Mouse (Mus musculus): ENCODE data around the gene Snx13. TPM values are rescaled to one million over a fixed set of nuclear protein-coding genes. Genes with fewer than 3 reads are reported as not detected.

Gene Snx13
- total RNA-seq, 2 experiments from 2014 or later = 57.3 to 61.4 TPM

DNA sequence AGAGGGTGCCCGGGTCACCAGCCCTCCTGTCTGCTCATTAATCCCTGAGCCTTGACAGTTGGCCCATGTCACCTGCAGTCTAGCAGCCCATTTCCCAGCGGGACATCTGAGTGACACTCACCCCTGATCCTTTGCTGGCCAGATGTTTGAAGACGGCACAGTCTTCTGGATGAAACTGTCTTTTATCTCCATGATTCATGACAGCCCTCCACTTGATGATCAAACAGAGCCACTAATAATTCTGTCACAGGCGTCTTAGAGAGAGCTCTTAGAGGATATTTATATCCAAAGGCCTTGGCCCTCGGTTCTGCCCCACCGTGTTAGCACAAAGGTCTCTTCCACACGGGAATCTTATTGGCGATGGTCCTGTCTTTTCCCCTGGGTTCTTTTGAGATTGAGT lies 129.0 kb downstream of the Snx13 start:
- intact Hi-C loops (cut with DNase I) = no loop called here
- no peak for DNase-seq (ENCODE audit: low spot score)

DNA sequence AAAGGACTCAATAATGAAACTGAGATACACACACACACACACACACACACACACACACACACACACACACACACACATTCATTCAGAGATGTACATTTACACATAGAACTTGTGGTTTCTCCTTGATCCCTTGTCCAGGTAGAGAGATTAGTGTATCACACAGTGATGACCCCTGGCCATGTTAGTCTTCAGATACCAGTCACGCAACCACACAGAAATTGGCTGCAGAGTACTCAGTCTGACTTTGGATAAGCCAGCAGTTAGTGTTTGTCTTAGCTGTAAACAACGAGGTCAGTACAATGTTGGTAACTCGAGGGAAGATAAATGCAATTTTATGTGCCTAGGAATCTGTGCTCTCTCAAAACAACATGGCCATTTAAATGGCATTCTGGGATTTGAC lies 129.6 kb downstream of the Snx13 start:
- no peak for DNase-seq (ENCODE audit: low spot score)
- intact Hi-C loops (cut with DNase I) = no loop called here

DNA sequence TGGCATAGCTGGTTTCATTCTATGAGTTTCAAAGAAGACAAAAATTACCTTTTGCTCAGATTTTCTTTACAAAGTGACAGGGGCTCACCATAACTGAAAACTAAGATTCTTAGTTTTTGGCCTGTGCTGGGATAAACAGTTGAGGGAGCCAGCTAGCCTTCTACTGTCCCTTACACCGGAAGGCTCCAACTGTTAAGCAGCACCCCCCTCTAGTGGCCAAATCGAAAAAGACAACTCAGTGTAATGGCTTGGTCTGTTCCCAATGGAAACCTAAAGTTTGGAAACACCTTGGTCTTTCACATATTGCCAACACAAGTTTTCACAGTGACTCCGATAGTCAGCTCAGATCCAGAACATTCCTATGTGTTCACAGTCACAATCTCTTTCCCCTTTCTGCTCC lies 135.7 kb downstream of the Snx13 start:
- intact Hi-C loops (cut with DNase I) = loop anchor here (1.0 to 10.0 kb wide), 4 partner anchors 278 to 1790 kb away; partner anchors contain the start of gene Efcab10
- DNase-seq (ENCODE audit: low spot score) = peak; percentile 17

DNA sequence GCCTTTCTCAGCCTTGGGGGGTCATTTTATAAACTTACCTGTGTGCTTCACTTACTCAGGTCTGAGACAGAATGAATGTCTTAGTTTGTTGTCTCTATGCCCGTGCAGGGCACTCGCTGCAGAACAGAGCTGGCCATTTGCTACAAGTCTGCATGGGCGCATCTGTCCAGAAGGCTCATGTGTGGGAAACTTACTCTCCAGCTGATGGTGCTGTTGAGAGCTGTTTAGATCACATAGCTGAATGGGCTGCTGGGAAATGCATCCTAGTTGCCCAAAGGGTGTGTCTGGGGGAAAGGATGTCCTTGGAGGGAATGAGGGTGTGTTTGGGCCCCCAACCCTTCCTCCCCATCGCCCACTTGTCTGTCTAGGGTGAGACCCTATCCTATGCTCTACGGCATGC lies 137.3 kb downstream of the Snx13 start:
- intact Hi-C loops (cut with DNase I) = loop anchor here (5.0 to 10.0 kb wide), 3 partner anchors 279 to 1792 kb away; partner anchors contain the start of gene Efcab10

DNA sequence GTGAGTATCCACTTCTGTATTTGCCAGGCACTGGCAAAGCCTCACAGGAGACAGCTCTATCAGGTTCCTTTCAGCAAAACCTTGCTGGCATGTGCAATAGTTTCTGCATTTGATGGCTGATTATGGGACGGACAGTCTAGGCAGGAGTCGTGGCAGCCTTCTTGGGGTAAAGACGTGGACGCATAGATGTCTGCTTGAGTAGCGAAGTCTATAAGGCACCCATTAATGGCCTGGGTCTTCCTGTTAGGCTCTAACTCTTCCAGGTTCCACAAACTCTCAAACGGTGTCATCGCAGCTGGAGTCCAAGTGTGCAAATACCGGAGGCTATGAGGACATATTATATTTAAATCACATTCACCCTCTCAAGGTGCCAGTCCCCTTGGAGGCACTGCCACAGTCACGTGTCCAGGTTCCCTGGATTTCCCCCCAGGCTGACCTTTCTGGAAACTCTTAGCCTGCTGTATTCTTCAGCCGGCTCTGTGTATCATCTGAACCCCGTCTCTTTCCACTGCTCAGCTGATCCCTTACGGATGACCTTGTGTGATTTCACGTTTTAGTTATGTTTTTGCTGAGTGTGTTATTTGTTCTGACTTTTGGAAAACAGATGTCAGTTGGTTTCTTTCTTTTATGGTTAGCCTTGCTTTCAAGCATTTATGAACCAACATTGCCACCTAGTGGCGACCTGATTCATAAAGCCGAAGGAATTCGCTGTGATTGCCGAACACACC lies 144.9 kb downstream of the Snx13 start:
- peak; percentile 16 for DNase-seq (ENCODE audit: low spot score)
- intact Hi-C loops (cut with DNase I) = loop anchor here (5.0 kb wide), 1 partner anchor 1805 kb away; no protein-coding TSS in a partner anchor

More for the DNA sequence above, 137.3 kb downstream of the Snx13 start:
- DNase-seq (ENCODE audit: low spot score) = no peak

DNA sequence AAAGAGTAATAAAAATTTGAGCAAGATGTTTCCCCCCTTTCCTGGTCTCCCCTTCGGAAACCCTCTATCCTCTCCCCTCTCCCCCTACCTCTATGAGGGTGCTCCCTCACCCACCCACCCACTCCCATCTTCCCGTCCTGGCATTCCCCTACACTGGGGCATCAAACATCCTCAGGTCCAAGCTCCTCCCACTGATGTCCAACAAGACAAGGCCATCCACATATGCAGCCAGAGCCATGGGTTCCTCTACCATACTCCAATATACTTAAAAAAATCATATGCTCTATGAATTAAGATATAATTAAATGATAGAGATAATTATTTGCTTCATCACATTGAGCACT lies 145.4 kb downstream of the Snx13 start:
- intact Hi-C loops (cut with DNase I) = loop anchor here (5.0 kb wide), 1 partner anchor 1805 kb away; no protein-coding TSS in a partner anchor

More for the DNA sequence above, 145.4 kb downstream of the Snx13 start:
- no peak for DNase-seq (ENCODE audit: low spot score)

Small RNA genes lying within 50 kb of the gene (microRNA-seq; reads per million reads assigned to microRNA genes)
- not detected for gene Mir680-3

Other genes starting within 250 kb of the Snx13 start
- gene Hdac9, start 130.1 kb upstream of the Snx13 start, total RNA-seq (2021) = 10 to 100 TPM; 20.5 to 26.8 TPM
- gene Prps1l1, start 62.4 kb upstream of the Snx13 start, total RNA-seq (2021) = not detected